Mouse (Mus musculus) skeletal muscle tissue, adult 2 months (tissue): ENCODE data around the gene Mapk14.
"Not testable (repeated sequence)": the region's sequence is repeated elsewhere in the genome, so short reads cannot be mapped to it uniquely, and the experiment has no call there.

Source experiments
- DNase-seq: peaks from one replicate; pipeline ENCODE4 v3.0.0-alpha.2; 2012; ENCODE audit warnings: low read depth, low spot score

Gene Mapk14

GRCm38 (mm10) chr17:28697290-28698195 is 6.4 kb downstream of the Mapk14 start:
- DNase-seq = peak; percentile 43

GRCm38 (mm10) chr17:28698245-28698644 is 7.1 kb downstream of the Mapk14 start:
- DNase-seq = no peak

- no peak for DNase-seq
Observed at GRCm38 (mm10) chr17:28698672-28699071, 7.5 kb downstream of the Mapk14 start.

- DNase-seq = no peak
Observed at GRCm38 (mm10) chr17:28699789-28700188, 8.7 kb downstream of the Mapk14 start.

- DNase-seq = no peak
Observed at GRCm38 (mm10) chr17:28701171-28701570, 10.0 kb downstream of the Mapk14 start.

GRCm38 (mm10) chr17:28701737-28702136 is 10.6 kb downstream of the Mapk14 start:
- no peak for DNase-seq

- no peak for DNase-seq
Observed at GRCm38 (mm10) chr17:28702646-28703045, 11.5 kb downstream of the Mapk14 start.

GRCm38 (mm10) chr17:28706697-28707096 is 15.6 kb downstream of the Mapk14 start:
- DNase-seq = no peak

GRCm38 (mm10) chr17:28707136-28707627 is 16.1 kb downstream of the Mapk14 start:
- DNase-seq = no peak

GRCm38 (mm10) chr17:28707816-28708215 is 16.7 kb downstream of the Mapk14 start:
- no peak for DNase-seq

- no peak for DNase-seq
Observed at GRCm38 (mm10) chr17:28708989-28709388, 17.9 kb downstream of the Mapk14 start.

- DNase-seq = no peak
Observed at GRCm38 (mm10) chr17:28709552-28710290, 18.6 kb downstream of the Mapk14 start.

- DNase-seq = no peak
Observed at GRCm38 (mm10) chr17:28710291-28710688, 19.2 kb downstream of the Mapk14 start.

GRCm38 (mm10) chr17:28711237-28711636 is 20.1 kb downstream of the Mapk14 start:
- DNase-seq = no peak

- no peak for DNase-seq
Observed at GRCm38 (mm10) chr17:28712305-28712704, 21.2 kb downstream of the Mapk14 start.

- no peak for DNase-seq
Observed at GRCm38 (mm10) chr17:28714006-28714405, 22.9 kb downstream of the Mapk14 start.

- peak; percentile 40 for DNase-seq
Observed at GRCm38 (mm10) chr17:28715832-28716548, 24.9 kb downstream of the Mapk14 start.

- DNase-seq = no peak
Observed at GRCm38 (mm10) chr17:28717535-28717934, 26.4 kb downstream of the Mapk14 start.

- DNase-seq = no peak
Observed at GRCm38 (mm10) chr17:28725783-28726182, 34.7 kb downstream of the Mapk14 start, which contains the start of gene AC170998.1. Gene AC170998.1, plus strand, starts transcription at chr17:28726083.

- DNase-seq = not testable (repeated sequence)
Observed at GRCm38 (mm10) chr17:28727511-28727910, 36.4 kb downstream of the Mapk14 start.

- DNase-seq = no peak
Observed at GRCm38 (mm10) chr17:28735317-28736105, 44.4 kb downstream of the Mapk14 start.
